Mouse (Mus musculus): Measurements from ENCODE around the gene Zdhhc14.

Zdhhc14 gene

GRCm38 (mm10) chr17:5651551-5651950 is 159.2 kb downstream of the Zdhhc14 start:
- Histone ChIP-seq H3K36me3 (ENCODE audit: insufficient read depth, low read length) (no peaks in the 10 kb centered on the region), H3K4me3 (replicated peaks; ENCODE audit: low read length) (no peak overlapping the region), H3K4me1 (replicated peaks; ENCODE audit: low read depth, low read length) (peaks cover 15% of the 10 kb centered on the region; the same call in 1 of the 2 replicates), H3K9me3 (ENCODE audit: low read length) (no peaks in the 10 kb centered on the region), H3K27me3 (ENCODE audit: insufficient read depth, low read length) (no peaks in the 10 kb centered on the region)
- TF ChIP-seq POU5F1 (IDR thresholded peaks at IDR 0.05; ENCODE audit: borderline replicate concordance, low read length) = no peak
- TF ChIP-seq CTCF (conservative IDR thresholded peaks at IDR 0.05; ENCODE audit: low read length) = no peak
- TF ChIP-seq NANOG (IDR thresholded peaks at IDR 0.05; ENCODE audit: borderline replicate concordance, low read length) = no peak

- TF ChIP-seq POU5F1 (IDR thresholded peaks at IDR 0.05; ENCODE audit: borderline replicate concordance, low read length) (no peak), CTCF (conservative IDR thresholded peaks at IDR 0.05; ENCODE audit: low read length) (no peak), NANOG (IDR thresholded peaks at IDR 0.05; ENCODE audit: borderline replicate concordance, low read length) (no peak)
- H3K27me3 ChIP-seq (ENCODE audit: insufficient read depth, low read length) = no peaks in the 10 kb centered on the region
- H3K4me3 ChIP-seq (replicated peaks; ENCODE audit: low read length) = no peak overlapping the region
- no peaks in the 10 kb centered on the region for H3K9me3 ChIP-seq (ENCODE audit: low read length)
- H3K4me1 ChIP-seq (replicated peaks; ENCODE audit: low read depth, low read length) = peaks cover 4% of the 10 kb centered on the region; the same call in 1 of the 2 replicates
- no peaks in the 10 kb centered on the region for H3K36me3 ChIP-seq (ENCODE audit: insufficient read depth, low read length)
These were observed 161.6 kb downstream of the Zdhhc14 start for GRCm38 (mm10) chr17:5653981-5654380.

- TF ChIP-seq CTCF (conservative IDR thresholded peaks at IDR 0.05; ENCODE audit: low read length) (no peak), POU5F1 (IDR thresholded peaks at IDR 0.05; ENCODE audit: borderline replicate concordance, low read length) (no peak), NANOG (IDR thresholded peaks at IDR 0.05; ENCODE audit: borderline replicate concordance, low read length) (no peak)
- Histone ChIP-seq H3K9me3 (ENCODE audit: low read length) (no peaks in the 10 kb centered on the region), H3K27me3 (ENCODE audit: insufficient read depth, low read length) (no peaks in the 10 kb centered on the region), H3K4me1 (replicated peaks; ENCODE audit: low read depth, low read length) (peaks cover 6% of the 10 kb centered on the region; the same call in 1 of the 2 replicates), H3K4me3 (replicated peaks; ENCODE audit: low read length) (no peak overlapping the region), H3K36me3 (ENCODE audit: insufficient read depth, low read length) (no peaks in the 10 kb centered on the region)
These were observed 163.2 kb downstream of the Zdhhc14 start for GRCm38 (mm10) chr17:5655536-5655935.

DNA sequence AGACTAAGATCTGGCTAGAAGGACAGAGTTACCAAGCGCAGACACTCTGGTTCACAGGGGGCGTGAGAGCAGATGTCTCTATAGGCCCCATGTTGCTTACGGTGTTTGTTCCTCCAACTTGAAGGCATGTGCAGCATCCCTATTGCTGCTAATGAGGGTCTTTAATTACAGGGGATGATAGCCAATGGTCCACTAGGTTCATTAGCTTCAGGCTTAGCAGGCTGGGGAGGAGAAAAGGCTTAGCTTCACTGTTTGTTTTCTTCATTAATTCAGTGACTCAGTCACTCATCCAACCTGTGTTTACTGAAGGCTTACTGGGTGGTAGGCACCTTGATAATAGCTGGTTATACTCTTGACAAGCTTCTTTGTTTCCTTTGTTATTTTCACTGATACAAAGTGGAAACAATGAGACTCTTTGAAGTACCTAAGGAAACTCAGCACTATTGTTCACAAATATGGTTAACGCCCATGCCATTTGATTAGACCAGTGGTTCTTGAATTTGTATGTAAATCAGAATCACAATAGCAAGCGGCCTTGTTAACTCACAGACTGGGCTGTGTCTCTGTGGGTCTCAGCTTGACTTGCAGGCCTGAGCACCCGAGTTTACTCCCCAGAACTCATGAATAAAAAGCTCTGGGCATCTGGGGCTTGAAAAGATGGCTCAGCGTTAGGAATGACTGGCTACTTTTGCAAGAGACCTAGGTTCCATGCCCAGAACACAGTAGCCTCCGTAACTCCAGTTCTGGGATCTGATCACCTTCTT is 168.1 kb downstream of the Zdhhc14 start:
- no peak overlapping the region for H3K4me3 ChIP-seq (replicated peaks; ENCODE audit: low read length)
- no peaks in the 10 kb centered on the region for H3K36me3 ChIP-seq (ENCODE audit: insufficient read depth, low read length)
- 0 out of 2 replicates have a peak, but pooled peaks cover 2% of the 10 kb centered on the region for H3K4me1 ChIP-seq (replicated peaks; ENCODE audit: low read depth, low read length)
- no peaks in the 10 kb centered on the region for H3K27me3 ChIP-seq (ENCODE audit: insufficient read depth, low read length)
- no peaks in the 10 kb centered on the region for H3K9me3 ChIP-seq (ENCODE audit: low read length)
- TF ChIP-seq POU5F1 (IDR thresholded peaks at IDR 0.05; ENCODE audit: borderline replicate concordance, low read length) (no peak), CTCF (conservative IDR thresholded peaks at IDR 0.05; ENCODE audit: low read length) (no peak), NANOG (IDR thresholded peaks at IDR 0.05; ENCODE audit: borderline replicate concordance, low read length) (no peak)

GRCm38 (mm10) chr17:5666652-5667051 is 174.3 kb downstream of the Zdhhc14 start:
- H3K9me3 ChIP-seq (ENCODE audit: low read length) = no peaks in the 10 kb centered on the region
- no peaks in the 10 kb centered on the region for H3K4me1 ChIP-seq (replicated peaks; ENCODE audit: low read depth, low read length)
- no peaks in the 10 kb centered on the region for H3K27me3 ChIP-seq (ENCODE audit: insufficient read depth, low read length)
- no peaks in the 10 kb centered on the region for H3K36me3 ChIP-seq (ENCODE audit: insufficient read depth, low read length)
- TF ChIP-seq POU5F1 (IDR thresholded peaks at IDR 0.05; ENCODE audit: borderline replicate concordance, low read length) (no peak), NANOG (IDR thresholded peaks at IDR 0.05; ENCODE audit: borderline replicate concordance, low read length) (no peak), CTCF (conservative IDR thresholded peaks at IDR 0.05; ENCODE audit: low read length) (no peak)
- no peak overlapping the region for H3K4me3 ChIP-seq (replicated peaks; ENCODE audit: low read length)

GRCm38 (mm10) chr17:5668456-5668855 is 176.1 kb downstream of the Zdhhc14 start:
- Histone ChIP-seq H3K4me3 (replicated peaks; ENCODE audit: low read length) (no peak overlapping the region), H3K9me3 (ENCODE audit: low read length) (no peaks in the 10 kb centered on the region), H3K36me3 (ENCODE audit: insufficient read depth, low read length) (no peaks in the 10 kb centered on the region), H3K27me3 (ENCODE audit: insufficient read depth, low read length) (no peaks in the 10 kb centered on the region), H3K4me1 (replicated peaks; ENCODE audit: low read depth, low read length) (no peaks in the 10 kb centered on the region)
- no peak for TF ChIP-seq POU5F1 (IDR thresholded peaks at IDR 0.05; ENCODE audit: borderline replicate concordance, low read length)
- TF ChIP-seq CTCF (conservative IDR thresholded peaks at IDR 0.05; ENCODE audit: low read length) = no peak

DNA sequence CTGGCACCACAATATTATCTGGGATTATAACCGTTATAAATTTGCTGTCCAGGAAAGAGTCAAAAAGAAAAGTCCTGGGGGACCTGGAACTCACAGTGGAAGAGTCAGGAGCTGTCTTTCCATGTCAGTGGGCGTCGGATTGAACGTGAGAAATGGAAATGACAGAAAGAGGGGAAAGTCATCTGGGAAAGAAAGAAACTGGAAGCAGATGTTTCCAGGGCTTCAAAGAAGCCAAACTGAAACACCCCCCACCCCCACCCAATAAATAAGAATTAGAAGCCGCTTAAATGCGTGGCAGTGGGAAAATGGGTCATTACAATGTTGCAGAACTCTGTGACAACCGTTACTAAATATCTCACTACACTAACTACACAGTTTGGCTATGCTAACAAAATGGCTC is 176.6 kb downstream of the Zdhhc14 start:
- no peaks in the 10 kb centered on the region for H3K27me3 ChIP-seq (ENCODE audit: insufficient read depth, low read length)
- no peak for TF ChIP-seq CTCF (conservative IDR thresholded peaks at IDR 0.05; ENCODE audit: low read length)
- no peak for TF ChIP-seq NANOG (IDR thresholded peaks at IDR 0.05; ENCODE audit: borderline replicate concordance, low read length)
- TF ChIP-seq POU5F1 (IDR thresholded peaks at IDR 0.05; ENCODE audit: borderline replicate concordance, low read length) = no peak
- no peak overlapping the region for H3K4me3 ChIP-seq (replicated peaks; ENCODE audit: low read length)
- no peaks in the 10 kb centered on the region for H3K36me3 ChIP-seq (ENCODE audit: insufficient read depth, low read length)
- H3K9me3 ChIP-seq (ENCODE audit: low read length) = no peaks in the 10 kb centered on the region
- H3K4me1 ChIP-seq (replicated peaks; ENCODE audit: low read depth, low read length) = no peaks in the 10 kb centered on the region

GRCm38 (mm10) chr17:5675951-5676350 is 183.6 kb downstream of the Zdhhc14 start:
- H3K36me3 ChIP-seq (ENCODE audit: insufficient read depth, low read length) = no peaks in the 10 kb centered on the region
- no peaks in the 10 kb centered on the region for H3K27me3 ChIP-seq (ENCODE audit: insufficient read depth, low read length)
- H3K4me3 ChIP-seq (replicated peaks; ENCODE audit: low read length) = no peak overlapping the region
- H3K9me3 ChIP-seq (ENCODE audit: low read length) = no peaks in the 10 kb centered on the region
- H3K4me1 ChIP-seq (replicated peaks; ENCODE audit: low read depth, low read length) = no peaks in the 10 kb centered on the region
- no peak for TF ChIP-seq POU5F1 (IDR thresholded peaks at IDR 0.05; ENCODE audit: borderline replicate concordance, low read length)

- H3K27me3 ChIP-seq (ENCODE audit: insufficient read depth, low read length) = no peaks in the 10 kb centered on the region; the same call in 1 of the 2 replicates
- no peaks in the 10 kb centered on the region for H3K9me3 ChIP-seq (ENCODE audit: low read length)
- TF ChIP-seq CTCF (conservative IDR thresholded peaks at IDR 0.05; ENCODE audit: low read length) = no peak
- no peak for TF ChIP-seq NANOG (IDR thresholded peaks at IDR 0.05; ENCODE audit: borderline replicate concordance, low read length)
- TF ChIP-seq POU5F1 (IDR thresholded peaks at IDR 0.05; ENCODE audit: borderline replicate concordance, low read length) = no peak
- no peaks in the 10 kb centered on the region for H3K36me3 ChIP-seq (ENCODE audit: insufficient read depth, low read length)
- no peaks in the 10 kb centered on the region for H3K4me1 ChIP-seq (replicated peaks; ENCODE audit: low read depth, low read length)
- H3K4me3 ChIP-seq (replicated peaks; ENCODE audit: low read length) = no peak overlapping the region
These were observed 187.0 kb downstream of the Zdhhc14 start for GRCm38 (mm10) chr17:5679315-5679714.

Data from E14TG2a.4 (cell line).